Mouse (Mus musculus) layer of hippocampus, postnatal 14 days (tissue): ENCODE measurements at regions not wholly inside any gene's neighbourhood (a gene's known extent, or its start where the extent isn't known, plus 50 kb on each side); places are given as distances from the start of the nearest gene placed in this dataset.
A peak's percentile ranks its signal among the peaks of the same experiment; 100 is the strongest.

Experiments
- DNase-seq, 2 experiments: peaks; one replicate each; pipeline ENCODE4 v3.0.0; 2021 to 2022; ENCODE audit warnings: low spot score in 2 of 2, mixed read lengths in 1 of 2

DNA sequence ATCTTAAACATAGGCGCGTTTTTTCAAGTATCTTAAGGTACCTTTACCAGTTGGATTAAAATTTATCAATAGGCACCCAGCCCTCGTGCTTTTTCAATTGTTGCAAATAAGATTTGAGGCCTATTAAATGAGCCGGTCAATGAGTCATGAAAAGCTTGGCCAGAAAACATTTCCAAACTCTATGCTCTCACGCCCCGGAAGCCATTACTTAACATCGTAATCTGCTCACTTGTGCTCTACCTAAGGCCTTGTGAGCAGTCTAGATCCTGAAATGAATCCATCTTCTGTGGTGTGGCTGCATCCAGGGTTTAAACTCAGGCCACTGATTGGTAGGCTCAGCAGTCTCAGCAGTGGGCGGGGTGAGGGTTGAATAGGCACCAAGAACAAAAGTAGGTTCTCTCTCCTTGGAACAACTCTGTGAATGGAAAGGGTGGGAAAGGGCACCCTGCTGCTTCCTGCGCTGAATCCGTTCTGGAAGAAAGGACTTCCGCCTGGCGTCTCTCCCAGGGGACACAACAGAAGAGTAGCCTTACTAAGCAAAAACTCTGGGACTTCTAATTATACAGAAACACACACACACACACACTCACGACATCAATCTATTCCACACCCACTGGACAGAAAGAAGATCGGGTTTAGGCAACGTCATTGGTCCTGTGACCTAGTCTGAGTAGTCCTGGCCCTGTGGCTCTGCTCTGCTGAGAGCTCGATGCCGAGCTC is 53.4 kb upstream of the Fmnl2 start:
- peak; percentile 19 to 66 for DNase-seq

- no peak for DNase-seq
These were observed 52.9 kb upstream of the Fmnl2 start for GRCm38 (mm10) chr2:52804826-52805149.

DNA sequence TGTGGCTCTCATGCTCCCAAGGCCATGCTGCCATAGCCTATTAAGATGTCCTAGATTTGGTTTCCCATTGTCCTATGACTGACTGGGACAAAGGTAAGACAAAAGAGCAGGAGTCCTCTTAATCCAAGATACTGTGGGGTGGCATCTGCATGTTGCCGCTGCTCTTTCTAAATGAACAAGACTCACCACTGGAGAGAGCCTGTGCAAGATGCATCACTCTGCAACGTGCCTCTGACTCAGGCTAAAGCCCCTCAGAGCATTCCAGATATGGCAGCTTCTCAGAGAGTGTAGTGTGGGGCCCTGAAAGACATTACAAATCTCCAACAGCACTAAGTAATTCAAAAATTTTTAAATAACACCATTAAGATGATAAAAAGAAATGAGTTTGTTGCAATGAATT is 49.8 kb upstream of the Fmnl2 start:
- no peak for DNase-seq
